Mouse (Mus musculus) CD8-positive naive resting alpha-beta T cell, adult 57 days (primary cell): Measurements from ENCODE around the gene Cpox. TPM values are rescaled to one million over a fixed set of nuclear protein-coding genes. Genes with fewer than 3 reads are reported as not detected.

Experiments used
- total RNA-seq: library from RNA; stranded (reverse); gene quantifications from one replicate; pipeline ENCODE4 v1.2.4, GENCODE M21; 2023

Gene Cpox
- total RNA-seq = 8.7 TPM

GRCm38 (mm10) chr16:58669917-58670630 is at the start of gene Cpox:
TSS of gene Cpox (plus strand) at chr16:58670292.

GRCm38 (mm10) chr16:58638689-58639175 is 31.4 kb upstream of the Cpox start, which contains the start of gene E330017A01Rik:
TSS of gene E330017A01Rik (minus strand) at chr16:58638739.

DNA sequence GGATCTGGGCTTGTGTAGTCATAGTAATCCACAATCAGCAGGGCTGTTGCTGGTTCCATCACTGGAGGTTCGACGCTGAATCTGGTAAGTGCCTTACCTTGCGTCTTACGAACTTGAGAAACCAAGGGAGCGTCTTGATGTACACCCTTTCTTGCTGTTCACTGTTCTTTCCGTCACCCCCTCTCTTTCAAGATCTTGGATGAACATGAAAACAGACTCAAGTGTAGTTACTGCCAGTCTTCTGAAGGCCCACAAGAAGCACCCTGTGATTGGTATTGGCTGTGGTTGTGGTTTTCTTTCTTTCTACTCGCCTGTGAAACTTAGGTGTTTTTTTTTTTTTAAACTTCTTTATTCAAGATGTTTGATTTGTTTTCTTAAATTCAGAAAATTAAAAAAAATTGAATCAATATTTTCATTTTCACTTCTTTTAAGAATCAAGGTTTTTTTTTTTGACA is 48.6 kb downstream of the Cpox start, which contains the start of gene Gpr15:
Gpr15 (minus strand) TSS at position 405 of the 455 bp plus-strand sequence.

DNA sequence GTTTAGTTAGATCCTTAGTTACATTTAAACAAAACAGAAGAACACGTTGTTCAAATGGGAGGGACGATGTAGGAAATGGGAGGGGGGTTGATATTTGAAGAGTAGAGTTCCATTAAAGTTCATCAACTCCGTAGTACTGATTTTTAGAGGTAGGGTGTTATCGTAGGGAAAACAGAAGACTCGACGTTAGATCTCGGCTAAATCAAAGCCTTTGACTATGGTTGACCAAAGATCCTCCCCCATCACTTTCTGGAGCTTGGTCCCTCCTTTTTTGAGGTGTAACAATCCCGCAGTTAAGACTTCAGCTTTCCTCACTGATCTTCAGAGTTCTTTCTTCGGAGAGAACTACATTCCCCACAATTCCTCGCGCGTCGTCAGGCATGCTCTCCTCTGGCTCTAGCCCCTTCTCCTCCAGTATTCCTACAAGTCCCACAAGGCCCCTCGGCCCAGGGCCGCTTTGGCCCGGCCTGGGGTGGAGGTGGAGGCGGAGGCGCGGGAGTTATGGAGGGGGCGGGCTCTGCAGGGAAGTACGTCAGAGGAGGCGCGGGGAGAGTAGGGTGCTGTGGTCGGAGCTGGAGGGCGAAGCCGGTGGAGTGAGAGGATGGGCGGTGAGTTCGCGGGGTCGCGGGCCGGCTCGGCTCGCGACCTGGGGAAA is 57.5 kb downstream of the Cpox start, which contains the start of gene Cldnd1:
Cldnd1 (plus strand) TSS at position 434 of the 655 bp plus-strand sequence.

DNA sequence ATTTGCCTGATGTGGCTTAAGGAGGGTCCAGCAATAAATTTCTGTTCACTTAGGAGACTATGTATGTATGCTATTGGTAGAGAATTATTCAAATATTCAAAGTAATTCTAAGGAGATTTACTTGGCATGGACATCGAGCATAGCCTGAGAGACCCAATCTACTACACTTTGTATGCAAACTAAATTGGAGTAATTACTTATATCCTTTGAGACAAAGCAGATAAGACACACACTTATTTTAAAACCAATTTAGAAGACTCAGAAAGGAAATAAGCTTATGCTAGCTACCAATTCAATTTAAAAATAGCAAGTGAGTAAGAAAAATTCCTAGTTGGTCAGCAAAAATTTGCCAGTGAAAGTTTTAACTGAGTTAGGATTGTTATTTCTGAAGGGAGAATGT is 93.0 kb downstream of the Cpox start, which contains the start of gene Olfr172:
Olfr172 (minus strand) TSS at position 101 of the 400 bp plus-strand sequence.

Other genes starting within 250 kb of the Cpox start
- gene St3gal6, start 146.0 kb upstream of the Cpox start, total RNA-seq = 51.1 TPM
- not detected for gene Gm813, start 53.3 kb upstream of the Cpox start, total RNA-seq
- gene E330017A01Rik, start 31.6 kb upstream of the Cpox start, total RNA-seq = not detected
- not detected for gene Gpr15, start 48.8 kb downstream of the Cpox start, total RNA-seq
- 36.2 TPM for gene Cldnd1, start 57.6 kb downstream of the Cpox start, total RNA-seq
- not detected for gene Olfr172, start 92.9 kb downstream of the Cpox start, total RNA-seq
- not detected for gene Olfr173, start 130.0 kb downstream of the Cpox start, total RNA-seq
- not detected for gene Olfr175-ps1, start 156.5 kb downstream of the Cpox start, total RNA-seq
- gene Olfr177, start 204.5 kb downstream of the Cpox start, total RNA-seq = not detected
- gene Olfr178, start 221.8 kb downstream of the Cpox start, total RNA-seq = not detected